In genomic region chr3:97214439-97214838, GRCm38 (mm10) we compare ENCODE assay signal across 9 mouse cellular contexts. TPM values are rescaled to one million over a fixed set of nuclear protein-coding genes. Genes with fewer than 3 reads are reported as not detected.
A peak's percentile ranks its signal among the peaks of the same experiment; 100 is the strongest.
DNase-seq lines count a peak whose midpoint lies in the region; ATAC-seq and TF ChIP-seq lines count a peak whose summit lies in the region.
"Had no signal": no experiment of that assay in that cellular context is flagged by ENCODE, and none has a peak within 500 bp of the region (broad histone marks: within the 10 kb centered on the region; RNA-seq: fewer than 3 reads in every experiment).

No protein-coding gene starts in this region.

- no peaks in the 10 kb centered on the region for H3K9me3 ChIP-seq in heart, embryonic 10.5 days
- no peaks in the 10 kb centered on the region for H3K9me3 ChIP-seq in midbrain, embryonic 14.5 days (ENCODE audit: control insufficient read depth, low read length)
- H3K9me3 ChIP-seq in midbrain, embryonic 10.5 days (replicated peaks), result no peaks in the 10 kb centered on the region

- TF ChIP-seq POLR2A in heart, adult 2 months (IDR thresholded peaks at IDR 0.05; ENCODE audit: insufficient read depth, low read depth, low read length), result no peak
- no peak for TF ChIP-seq POLR2A in thymus, adult 2 months (IDR thresholded peaks at IDR 0.05; ENCODE audit: control insufficient read depth, extremely low read depth, insufficient read depth, low read length, poor library complexity)

- WGBS in heart, adult 2 months, result 53% methylated on average over 1 of the region's 1 CpGs
- 47% methylated on average over 1 of the region's 1 CpGs for WGBS in heart, embryonic 10.5 days
- WGBS in midbrain, embryonic 14.5 days, result 59% methylated on average over 1 of the region's 1 CpGs
- WGBS in midbrain, embryonic 10.5 days, result 93% methylated on average over 1 of the region's 1 CpGs
- WGBS in thymus, adult 2 months, result 91% methylated on average over 1 of the region's 1 CpGs

- H3K27ac ChIP-seq in heart, adult 2 months, result no peak overlapping the region
- H3K27ac ChIP-seq in heart, embryonic 10.5 days, result no peak overlapping the region
- 0 out of 2 replicates have a peak overlapping the region, but pooled peaks have one; percentile 6 for H3K27ac ChIP-seq in midbrain, embryonic 14.5 days (replicated peaks; ENCODE audit: low read depth, low read length)
- H3K27ac ChIP-seq in midbrain, embryonic 10.5 days (replicated peaks), result no peak overlapping the region
- no peak overlapping the region for H3K27ac ChIP-seq in thymus, adult 2 months (ENCODE audit: control insufficient read depth, insufficient read depth, low read length)
- H3K27ac ChIP-seq: liver, embryonic 14.5 days had no signal

- H3K9ac ChIP-seq in heart, adult 2 months (ENCODE audit: low read depth, low read length), result no peak overlapping the region
- no peak overlapping the region for H3K9ac ChIP-seq in midbrain, embryonic 14.5 days (replicated peaks; ENCODE audit: low read length)
- H3K9ac ChIP-seq: liver, embryonic 14.5 days had no signal

- no peak for TF ChIP-seq EP300 in heart, adult 2 months (IDR thresholded peaks at IDR 0.05; ENCODE audit: insufficient read depth, low read depth, low read length)

- no peaks in the 10 kb centered on the region for H3K27me3 ChIP-seq in heart, adult 2 months (ENCODE audit: control insufficient read depth, insufficient read depth, low read length)
- H3K27me3 ChIP-seq in heart, embryonic 10.5 days (ENCODE audit: insufficient read depth, poor library complexity, severe bottlenecking), result no peaks in the 10 kb centered on the region
- H3K27me3 ChIP-seq in midbrain, embryonic 14.5 days (ENCODE audit: control insufficient read depth, insufficient read depth, low read length), result no peaks in the 10 kb centered on the region
- H3K27me3 ChIP-seq in midbrain, embryonic 10.5 days (ENCODE audit: low read depth, poor library complexity, severe bottlenecking), result no peaks in the 10 kb centered on the region
- H3K27me3 ChIP-seq in thymus, adult 2 months (ENCODE audit: control insufficient read depth, insufficient read depth, low read length), result no peaks in the 10 kb centered on the region

- ATAC-seq in midbrain, embryonic 14.5 days (ENCODE audit: low FRiP score, low TSS enrichment), result no peak
- ATAC-seq in monocyte, adult 5-6 weeks (replicated peaks; ENCODE audit: insufficient number of reproducible peaks, low FRiP score, low TSS enrichment, poor library complexity, severe bottlenecking), result no peak

- intact Hi-C loops in heart, adult 2 months (cut with DNase I), result no loop called here

- peak; percentile 43 to 59 for DNase-seq in heart, adult 2 months
- DNase-seq in heart, embryonic 10.5 days (ENCODE audit: low spot score), result no peak
- DNase-seq in midbrain, embryonic 14.5 days, result peak; percentile 71
- no peak for DNase-seq in midbrain, embryonic 10.5 days (ENCODE audit: low spot score)
- peak; percentile 66 for DNase-seq in brain, adult 2 months (ENCODE audit: low read depth, low spot score)
- peak; percentile 33 for DNase-seq in lung, postnatal 14 days
- no peak for DNase-seq in thymus, adult 2 months

- H3K79me2 ChIP-seq in heart, adult 2 months (replicated peaks; ENCODE audit: control insufficient read depth, insufficient read depth, low read length), result peaks cover 1% of the 10 kb centered on the region; the same call in 1 of the 2 replicates

- peaks cover 1% of the 10 kb centered on the region; the same call in 1 of the 2 replicates for H3K4me1 ChIP-seq in heart, adult 2 months (ENCODE audit: control insufficient read depth, insufficient read depth, low read length)
- H3K4me1 ChIP-seq in heart, embryonic 10.5 days, result peaks cover 11% of the 10 kb centered on the region; the same call in 1 of the 2 replicates
- no peaks in the 10 kb centered on the region for H3K4me1 ChIP-seq in midbrain, embryonic 14.5 days (ENCODE audit: control insufficient read depth, insufficient read depth, low read length)
- no peaks in the 10 kb centered on the region for H3K4me1 ChIP-seq in midbrain, embryonic 10.5 days
- no peaks in the 10 kb centered on the region for H3K4me1 ChIP-seq in thymus, adult 2 months (replicated peaks; ENCODE audit: control insufficient read depth, insufficient read depth, low read length)

- no peak overlapping the region for H3K4me2 ChIP-seq in midbrain, embryonic 14.5 days (ENCODE audit: low read length)

- no peaks in the 10 kb centered on the region for H3K36me3 ChIP-seq in heart, adult 2 months (ENCODE audit: control insufficient read depth, insufficient read depth, low read length)
- peaks cover 90% of the 10 kb centered on the region for H3K36me3 ChIP-seq in heart, embryonic 10.5 days
- peaks cover 88% of the 10 kb centered on the region for H3K36me3 ChIP-seq in midbrain, embryonic 14.5 days (ENCODE audit: control insufficient read depth, insufficient read depth, low read length)
- H3K36me3 ChIP-seq in midbrain, embryonic 10.5 days, result peaks cover 98% of the 10 kb centered on the region
- H3K36me3 ChIP-seq in thymus, adult 2 months (ENCODE audit: control insufficient read depth, insufficient read depth, low read length), result peaks cover 43% of the 10 kb centered on the region

- H3K4me3 ChIP-seq in heart, adult 2 months, result no peak overlapping the region
- H3K4me3 ChIP-seq in heart, embryonic 10.5 days, result no peak overlapping the region
- no peak overlapping the region for H3K4me3 ChIP-seq in midbrain, embryonic 14.5 days (replicated peaks; ENCODE audit: low read depth, low read length)
- H3K4me3 ChIP-seq in midbrain, embryonic 10.5 days, result no peak overlapping the region
- no peak overlapping the region for H3K4me3 ChIP-seq in thymus, adult 2 months (ENCODE audit: control insufficient read depth, insufficient read depth, low read length)

- TF ChIP-seq CTCF in heart, adult 2 months (IDR thresholded peaks at IDR 0.05), result no peak
- no peak for TF ChIP-seq CTCF in thymus, adult 2 months (IDR thresholded peaks at IDR 0.05; ENCODE audit: borderline replicate concordance, control insufficient read depth, extremely low read depth, insufficient read depth, low read length, poor library complexity)

RNA-seq across cellular contexts. Expression of gene Acp6, which starts 55.9 kb away (rescaled TPM):
- total RNA-seq in heart, adult 2 months (2021), result 10 to 100 TPM; 33.3 to 34.0 TPM
- 32.7 and 43.8 TPM in 2 replicates for polyA plus RNA-seq in heart, adult 2 months (2012; rRNA removed)
- polyA plus RNA-seq in heart, embryonic 10.5 days (2016; fragmentation: Nextera tagmentation; extraction: Ambion mirVana), result 54.0 and 66.9 TPM in 2 replicates
- 11.4 and 11.7 TPM in 2 replicates for polyA plus RNA-seq in midbrain, embryonic 14.5 days (2014; fragmentation: Nextera tagmentation; extraction: Ambion mirVana)
- 35.3 and 35.6 TPM in 2 replicates for polyA plus RNA-seq in midbrain, embryonic 10.5 days (2016; fragmentation: Nextera tagmentation; extraction: Ambion mirVana)
- 45.1 and 49.3 TPM in 2 replicates for polyA plus RNA-seq in thymus, adult 2 months (2012; rRNA removed)
- total RNA-seq in monocyte, adult 5-6 weeks (2017), result 17.2 to 25.0 TPM (median 18.9 TPM) in 3 replicates

Comparison
In these comparisons a context has a peak if more than half of its experiments do, and no peak if none do; other contexts are left out.
1. DNase-seq: peak in heart, adult 2 months (2 of 2), midbrain, embryonic 14.5 days (single experiment), brain, adult 2 months (single experiment) and lung, postnatal 14 days (single experiment); none in heart, embryonic 10.5 days (single experiment), midbrain, embryonic 10.5 days (single experiment) and thymus, adult 2 months (single experiment).